Mouse (Mus musculus) adrenal gland, postnatal 4 days (tissue): Measurements from ENCODE around the gene 5730522E02Rik. TPM values are rescaled to one million over a fixed set of nuclear protein-coding genes. Genes with fewer than 3 reads are reported as not detected.

Source experiments
- DNase-seq, 2 experiments: peaks; one replicate each; pipeline ENCODE4 v3.0.0; 2021 to 2022; ENCODE audit warnings: low spot score in 2 of 2, mixed read lengths in 2 of 2
- total RNA-seq, 2 experiments: library from RNA; stranded (reverse); gene quantifications; 2 replicates each; pipeline ENCODE4 v1.2.3; 2021

The 5730522E02Rik gene
- total RNA-seq, 2 experiments from 2014 or later = 0.79 to 1.5 TPM

- DNase-seq = no peak
These were observed 197.0 kb downstream of the 5730522E02Rik start for GRCm38 (mm10) chr11:26013527-26013926.

GRCm38 (mm10) chr11:26004018-26004417 lies 206.5 kb downstream of the 5730522E02Rik start:
- no peak for DNase-seq

GRCm38 (mm10) chr11:25999738-26000137 lies 210.8 kb downstream of the 5730522E02Rik start:
- no peak for DNase-seq

- no peak for DNase-seq
These were observed 213.1 kb downstream of the 5730522E02Rik start for GRCm38 (mm10) chr11:25997469-25997868.

- no peak for DNase-seq
These were observed 216.4 kb downstream of the 5730522E02Rik start for GRCm38 (mm10) chr11:25994128-25994527.

- no peak for DNase-seq
These were observed 218.3 kb downstream of the 5730522E02Rik start for GRCm38 (mm10) chr11:25992216-25992615.

- DNase-seq = no peak
These were observed 231.8 kb downstream of the 5730522E02Rik start for GRCm38 (mm10) chr11:25978736-25979276.

GRCm38 (mm10) chr11:25941504-25941903 lies 269.1 kb downstream of the 5730522E02Rik start:
- no peak for DNase-seq

GRCm38 (mm10) chr11:25940716-25941294 lies 269.8 kb downstream of the 5730522E02Rik start:
- no peak for DNase-seq

- no peak for DNase-seq
These were observed 284.3 kb downstream of the 5730522E02Rik start for GRCm38 (mm10) chr11:25926267-25926666.

- DNase-seq = no peak
These were observed 308.2 kb downstream of the 5730522E02Rik start for GRCm38 (mm10) chr11:25902321-25902720.

- no peak for DNase-seq
These were observed 308.9 kb downstream of the 5730522E02Rik start for GRCm38 (mm10) chr11:25901666-25902065.

GRCm38 (mm10) chr11:25893906-25894305 lies 316.7 kb downstream of the 5730522E02Rik start:
- no peak for DNase-seq

GRCm38 (mm10) chr11:25872983-25873382 lies 337.6 kb downstream of the 5730522E02Rik start:
- no peak for DNase-seq

- DNase-seq = no peak
These were observed 338.2 kb downstream of the 5730522E02Rik start for GRCm38 (mm10) chr11:25872317-25872716.

- DNase-seq = no peak
These were observed 344.3 kb downstream of the 5730522E02Rik start for GRCm38 (mm10) chr11:25866292-25866691.

- DNase-seq = peak; percentile 19 to 38
These were observed 347.9 kb downstream of the 5730522E02Rik start for GRCm38 (mm10) chr11:25862686-25863085.

GRCm38 (mm10) chr11:25856629-25857568 lies 353.7 kb downstream of the 5730522E02Rik start:
- no peak for DNase-seq

- DNase-seq = no peak
These were observed 354.8 kb downstream of the 5730522E02Rik start for GRCm38 (mm10) chr11:25855794-25856193.

- no peak for DNase-seq
These were observed 356.3 kb downstream of the 5730522E02Rik start for GRCm38 (mm10) chr11:25854216-25854615.

- no peak for DNase-seq
These were observed 357.5 kb downstream of the 5730522E02Rik start for GRCm38 (mm10) chr11:25853032-25853431.
